Mouse (Mus musculus) spleen, adult 10 weeks (tissue): Measurements from ENCODE around the gene Dnm3. TPM values are rescaled to one million over a fixed set of nuclear protein-coding genes. Genes with fewer than 3 reads are reported as not detected.

Experiments used
- polyA plus RNA-seq: library from polyadenylated mRNA; stranded (reverse); fragments of 350-450 nt; fragmentation: Illumina TruSeq; extraction: RNeasy Lipid Tissue Mini Kit (QIAGEN cat#74804); gene quantifications from one replicate; pipeline ENCODE4 v1.2.3, GENCODE M21; 2015; ENCODE audit warnings: low replicate concordance; ENCODE audit not compliant: insufficient read depth

The Dnm3 gene
- polyA plus RNA-seq = 2.6 TPM

DNA sequence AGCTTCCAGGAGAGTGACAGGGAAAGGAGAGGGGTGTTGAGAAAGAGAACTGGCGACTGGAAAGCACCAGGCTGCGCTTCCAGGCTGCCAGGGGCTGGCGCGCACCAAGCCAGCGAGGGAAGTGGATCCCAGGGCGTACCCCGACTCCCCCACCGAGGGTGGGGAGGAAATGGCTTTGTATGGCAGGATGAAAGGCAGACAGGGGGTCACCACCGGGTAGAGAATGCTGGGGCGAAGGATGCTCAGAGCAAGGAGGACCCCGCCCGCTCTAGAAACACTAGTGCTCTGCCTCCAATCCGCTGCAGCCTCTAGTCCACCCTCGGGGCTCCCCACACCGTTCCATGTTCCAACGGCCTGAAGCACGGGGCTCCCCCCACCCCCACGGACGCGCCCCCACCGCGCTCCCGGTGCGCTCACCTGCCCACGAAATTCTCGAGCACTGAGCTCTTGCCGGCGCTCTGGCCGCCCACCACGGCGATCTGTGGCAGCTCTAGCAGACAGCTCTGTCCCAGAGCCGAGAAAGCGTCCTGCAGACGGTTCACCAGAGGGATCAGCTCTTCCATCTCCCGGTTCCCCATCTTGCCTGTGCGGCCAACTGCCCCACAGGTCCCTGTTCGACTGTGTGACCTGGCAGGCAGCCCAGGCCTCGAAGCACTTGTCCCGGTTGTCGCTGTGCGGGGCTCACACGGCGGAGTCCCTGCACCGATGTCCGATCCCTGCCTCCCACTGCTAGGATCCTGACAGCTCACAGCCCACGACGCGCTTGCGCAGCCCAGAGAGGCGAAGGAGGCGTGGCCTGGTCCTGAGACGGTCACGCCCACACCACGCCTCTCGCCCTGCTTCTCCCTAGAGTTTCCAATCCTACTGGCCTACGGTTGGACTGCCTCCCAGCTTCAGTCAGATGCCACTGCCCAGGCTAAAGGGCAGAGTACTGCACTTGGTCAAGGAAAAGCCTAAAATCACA is at the start of gene Dnm3:
Gene Dnm3 (minus strand): TSS at position 789 of the 964 bp plus-strand sequence.

DNA sequence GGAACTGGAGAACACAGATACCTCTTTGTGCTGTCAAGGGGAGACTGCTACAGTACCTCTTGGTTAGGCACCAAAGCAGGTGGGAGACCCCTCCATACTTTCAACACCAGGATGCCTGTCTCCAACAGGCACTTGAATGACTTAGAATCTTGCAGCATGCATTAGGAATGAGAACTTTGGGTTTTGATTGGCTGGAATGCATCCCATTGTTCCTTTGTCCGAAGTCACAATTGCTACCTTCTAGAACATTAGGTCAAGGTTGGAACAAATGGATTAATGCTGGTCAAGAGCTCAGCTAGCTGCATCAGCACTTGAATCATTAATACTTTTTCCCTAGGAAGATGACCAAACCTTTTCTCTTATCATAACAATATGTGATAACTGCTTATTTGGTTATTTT is 498.3 kb downstream of the Dnm3 start, which contains the start of gene 4930558K02Rik:
Gene 4930558K02Rik (minus strand): TSS at position 101 of the 400 bp plus-strand sequence.

GRCm38 (mm10) chr1:161968589-161969407 is 509.0 kb downstream of the Dnm3 start, which contains the start of gene Pigc:
Pigc (plus strand) TSS chr1:161969186.

Other genes starting within 250 kb of the Dnm3 start
- 8.0 TPM for gene Mettl13, start 70.5 kb upstream of the Dnm3 start, polyA plus RNA-seq
- 91.0 TPM for gene Vamp4, start 92.5 kb upstream of the Dnm3 start, polyA plus RNA-seq
- gene Myoc, start 161.1 kb upstream of the Dnm3 start, polyA plus RNA-seq = not detected
- not detected for gene Myocos, start 180.2 kb upstream of the Dnm3 start, polyA plus RNA-seq